Comparison of ENCODE assay signal across 25 mouse cellular contexts in the genomic region with DNA sequence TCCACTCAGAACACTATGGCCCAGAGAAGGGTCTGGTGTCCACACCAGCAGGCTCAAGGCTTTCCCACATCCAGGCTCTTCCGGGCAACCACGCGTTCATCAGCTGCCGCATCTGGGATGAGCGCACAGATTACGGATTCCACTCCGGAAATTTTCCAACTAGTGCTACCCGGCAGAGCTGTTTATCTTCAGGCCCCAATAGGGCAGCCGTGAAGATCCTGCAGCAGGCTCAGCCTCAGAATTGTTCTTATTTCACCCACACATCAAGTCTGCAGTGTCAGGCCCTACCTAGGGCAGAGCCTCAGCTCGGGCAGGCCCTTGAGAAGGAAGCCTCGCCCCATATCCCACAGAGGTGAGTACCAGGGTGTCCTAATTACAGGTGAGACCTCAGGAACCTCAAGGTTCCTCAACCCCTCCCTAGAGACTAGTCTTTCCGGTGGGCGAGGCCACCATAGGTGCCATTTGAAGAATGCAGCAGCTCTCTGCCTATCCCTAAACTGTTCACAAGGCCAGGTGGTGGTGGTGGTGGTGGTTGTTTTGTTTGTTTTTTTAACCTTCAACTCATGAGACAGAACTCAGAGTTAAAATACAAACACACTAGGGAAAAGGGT. TPM values are rescaled to one million over a fixed set of nuclear protein-coding genes. Genes with fewer than 3 reads are reported as not detected.
DNase-seq lines count a peak whose midpoint lies in the region; ATAC-seq and TF ChIP-seq lines count a peak whose summit lies in the region.
"Had no signal": no experiment of that assay in that cellular context is flagged by ENCODE, and none has a peak within 500 bp of the region (broad histone marks: within the 10 kb centered on the region; RNA-seq: fewer than 3 reads in every experiment).

No protein-coding gene starts in this region.

- no peak for TF ChIP-seq CTCF in spleen, adult 2 months (IDR thresholded peaks at IDR 0.05; ENCODE audit: extremely low read depth, insufficient read depth, insufficient read length, insufficient replicate concordance)
- no peak for TF ChIP-seq CTCF in bone marrow macrophage, adult 2 months (IDR thresholded peaks at IDR 0.05; ENCODE audit: low read depth, low read length)

- H3K36me3 ChIP-seq in spleen, adult 2 months (ENCODE audit: control insufficient read depth, insufficient read depth, low read length), result peaks cover 11% of the 10 kb centered on the region
- no peaks in the 10 kb centered on the region for H3K36me3 ChIP-seq in stomach, embryonic 16.5 days (ENCODE audit: control insufficient read depth, insufficient read depth, low read length)
- peaks cover 3% of the 10 kb centered on the region; the same call in 1 of the 2 replicates for H3K36me3 ChIP-seq in forebrain, embryonic 16.5 days (ENCODE audit: control insufficient read depth, insufficient read depth)
- H3K36me3 ChIP-seq: liver, embryonic 15.5 days had no signal

- no peak overlapping the region for H3K4me3 ChIP-seq in spleen, adult 2 months (ENCODE audit: extremely low read depth, insufficient read depth, insufficient read length)
- 0 out of 2 replicates have a peak overlapping the region, but pooled peaks have one; percentile 1 for H3K4me3 ChIP-seq in bone marrow macrophage, adult 2 months (ENCODE audit: insufficient read depth, low read length)
- H3K4me3 ChIP-seq in stomach, embryonic 16.5 days (replicated peaks; ENCODE audit: low read length), result no peak overlapping the region
- no peak overlapping the region for H3K4me3 ChIP-seq in forebrain, embryonic 16.5 days (replicated peaks; ENCODE audit: low read length)
- H3K4me3 ChIP-seq: erythroblast, embryonic 14.5 days; hindbrain, embryonic 12.5 days; limb, embryonic 10.5 days; liver, embryonic 15.5 days; midbrain, embryonic 12.5 days; myocyte; neural tube, embryonic 15.5 days had no signal

- no peak overlapping the region for H3K4me2 ChIP-seq in stomach, embryonic 16.5 days (ENCODE audit: low read depth, low read length)
- H3K4me2 ChIP-seq in forebrain, embryonic 16.5 days (ENCODE audit: low read length), result no peak overlapping the region
- H3K4me2 ChIP-seq: hindbrain, embryonic 12.5 days; liver, embryonic 15.5 days; midbrain, embryonic 12.5 days; neural tube, embryonic 15.5 days had no signal

- no peaks in the 10 kb centered on the region for H3K9me3 ChIP-seq in stomach, embryonic 16.5 days (replicated peaks; ENCODE audit: control insufficient read depth, low read length)
- no peaks in the 10 kb centered on the region for H3K9me3 ChIP-seq in forebrain, embryonic 16.5 days (ENCODE audit: control insufficient read depth, low read length)
- H3K9me3 ChIP-seq: hindbrain, embryonic 12.5 days; limb, embryonic 10.5 days; liver, embryonic 15.5 days; midbrain, embryonic 12.5 days; neural tube, embryonic 15.5 days had no signal

- intact Hi-C loops in left cerebral cortex, postnatal 36 days (cut with DNase I), result no loop called here

- 86% methylated on average over 13 of the region's 13 CpGs for WGBS in spleen, adult 2 months
- 81% methylated on average over 13 of the region's 13 CpGs for WGBS in stomach, embryonic 16.5 days
- WGBS in forebrain, embryonic 16.5 days, result 93% methylated on average over 13 of the region's 13 CpGs

- no peak for DNase-seq in spleen, adult 2 months (ENCODE audit: low read depth in 1 of 2, low spot score in 2 of 2)
- no peak for DNase-seq in spleen, adult 12 weeks (ENCODE audit: low spot score)
- DNase-seq in ES-CJ7 (ENCODE audit: low read depth, low spot score), result peak; percentile 70
- DNase-seq in left cerebral cortex, postnatal 36 days (ENCODE audit: low spot score in 2 of 2), result no peak
- DNase-seq: cerebellum, adult 11 months; cerebellum, postnatal 25 days; gastrocnemius, postnatal 14 days; thymus, postnatal 4 days had no signal

- peaks cover 7% of the 10 kb centered on the region; the same call in 1 of the 2 replicates for H3K4me1 ChIP-seq in spleen, adult 2 months (ENCODE audit: control insufficient read depth, insufficient read depth, insufficient read length)
- peaks cover 49% of the 10 kb centered on the region for H3K4me1 ChIP-seq in bone marrow macrophage, adult 2 months (ENCODE audit: control insufficient read depth, insufficient read depth, low read length)
- peaks cover 12% of the 10 kb centered on the region for H3K4me1 ChIP-seq in stomach, embryonic 16.5 days (ENCODE audit: control insufficient read depth, insufficient read depth, low read length)
- H3K4me1 ChIP-seq in forebrain, embryonic 16.5 days (replicated peaks; ENCODE audit: control insufficient read depth, insufficient read depth, low read length), result no peaks in the 10 kb centered on the region
- H3K4me1 ChIP-seq: hindbrain, embryonic 12.5 days had no signal

- ATAC-seq in stomach, embryonic 16.5 days (ENCODE audit: insufficient read depth, low FRiP score), result no peak
- ATAC-seq in forebrain, embryonic 16.5 days, result no peak
- ATAC-seq: intestine, embryonic 16.5 days had no signal

- H3K27ac ChIP-seq in spleen, adult 2 months (ENCODE audit: insufficient read depth, low read length), result peak overlapping the region; percentile 69
- peak overlapping the region; percentile 66 for H3K27ac ChIP-seq in bone marrow macrophage, adult 2 months (ENCODE audit: insufficient read depth, low read depth, low read length)
- H3K27ac ChIP-seq in stomach, embryonic 16.5 days (ENCODE audit: low read length), result peak overlapping the region; percentile 29; the same call in 1 of the 2 replicates
- no peak overlapping the region for H3K27ac ChIP-seq in forebrain, embryonic 16.5 days (ENCODE audit: low read length)
- H3K27ac ChIP-seq: hindbrain, embryonic 12.5 days; limb, embryonic 10.5 days; liver, embryonic 15.5 days; midbrain, embryonic 12.5 days; neural tube, embryonic 15.5 days had no signal

- no peaks in the 10 kb centered on the region for H3K27me3 ChIP-seq in spleen, adult 2 months (ENCODE audit: control insufficient read depth, insufficient read depth, low read length)
- no peaks in the 10 kb centered on the region for H3K27me3 ChIP-seq in stomach, embryonic 16.5 days (ENCODE audit: control insufficient read depth, insufficient read depth, low read length)
- H3K27me3 ChIP-seq in forebrain, embryonic 16.5 days (replicated peaks; ENCODE audit: control insufficient read depth, insufficient read depth, low read length), result no peaks in the 10 kb centered on the region
- H3K27me3 ChIP-seq: hindbrain, embryonic 12.5 days; liver, embryonic 15.5 days; midbrain, embryonic 12.5 days; neural tube, embryonic 15.5 days had no signal

- H3K9ac ChIP-seq in stomach, embryonic 16.5 days (ENCODE audit: low read length), result peak overlapping the region; percentile 34; the same call in 1 of the 2 replicates
- no peak overlapping the region for H3K9ac ChIP-seq in forebrain, embryonic 16.5 days (replicated peaks; ENCODE audit: low read depth, low read length)
- H3K9ac ChIP-seq: hindbrain, embryonic 12.5 days; liver, embryonic 15.5 days; midbrain, embryonic 12.5 days; neural tube, embryonic 15.5 days had no signal

- TF ChIP-seq POLR2A in spleen, adult 2 months (IDR thresholded peaks at IDR 0.05; ENCODE audit: low read depth, low read length), result no peak
- no peak for TF ChIP-seq POLR2A in bone marrow macrophage, adult 2 months (IDR thresholded peaks at IDR 0.05; ENCODE audit: borderline replicate concordance, low read depth, low read length)

RNA-seq across cellular contexts. Expression of a gene that starts 4.5 kb away (rescaled TPM):
- polyA plus RNA-seq in spleen, adult 2 months (2012; rRNA removed), result 15.3 and 17.4 TPM in 2 replicates
- 259 and 279 TPM in 2 replicates for polyA plus RNA-seq in bone marrow macrophage, adult 2 months (2012; ENCODE audit: insufficient read depth, insufficient read length, missing spikeins)
- polyA plus RNA-seq in stomach, embryonic 16.5 days (2015; fragmentation: Nextera tagmentation; extraction: Ambion mirVana), result 88.2 and 93.1 TPM in 2 replicates
- 33.7 and 36.2 TPM in 2 replicates for polyA plus RNA-seq in forebrain, embryonic 16.5 days (2015; fragmentation: Nextera tagmentation; extraction: Ambion mirVana)
- 10 to 100 TPM; 16.3 to 19.3 TPM for total RNA-seq in left cerebral cortex, postnatal 36 days (2021)

RNA-seq across cellular contexts. Expression of a gene that starts 16.0 kb away (rescaled TPM):
- 0.31 and 0.75 TPM in 2 replicates for polyA plus RNA-seq in spleen, adult 2 months (2012; rRNA removed)
- not detected in 2 replicates for polyA plus RNA-seq in bone marrow macrophage, adult 2 months (2012; ENCODE audit: insufficient read depth, insufficient read length, missing spikeins)
- polyA plus RNA-seq in stomach, embryonic 16.5 days (2015; fragmentation: Nextera tagmentation; extraction: Ambion mirVana), result not detected in 2 replicates
- polyA plus RNA-seq in forebrain, embryonic 16.5 days (2015; fragmentation: Nextera tagmentation; extraction: Ambion mirVana), result not detected in 2 replicates
- total RNA-seq in left cerebral cortex, postnatal 36 days (2021), result not detected
- total RNA-seq: adrenal gland, adult 18-20 months; gastrocnemius, postnatal 14 days had no signal
- polyA plus RNA-seq: brain, embryonic 14.5 days; embryonic facial prominence, embryonic 11.5 days; erythroblast, embryonic 14.5 days; heart, postnatal 0 days; hindbrain, embryonic 12.5 days; intestine, embryonic 16.5 days; kidney, embryonic 16.5 days; limb, embryonic 10.5 days; liver, embryonic 15.5 days; midbrain, embryonic 12.5 days; neural tube, embryonic 15.5 days; stomach, embryonic 14.5 days had no signal

RNA-seq across cellular contexts. Expression of a gene that starts 19.3 kb away (rescaled TPM):
- polyA plus RNA-seq in spleen, adult 2 months (2012; rRNA removed), result 3.9 and 4.0 TPM in 2 replicates
- polyA plus RNA-seq in bone marrow macrophage, adult 2 months (2012; ENCODE audit: insufficient read depth, insufficient read length, missing spikeins), result 6.0 and 7.2 TPM in 2 replicates
- polyA plus RNA-seq in stomach, embryonic 16.5 days (2015; fragmentation: Nextera tagmentation; extraction: Ambion mirVana), result 10.1 and 10.7 TPM in 2 replicates
- 27.1 and 28.1 TPM in 2 replicates for polyA plus RNA-seq in forebrain, embryonic 16.5 days (2015; fragmentation: Nextera tagmentation; extraction: Ambion mirVana)
- total RNA-seq in left cerebral cortex, postnatal 36 days (2021), result 10 to 100 TPM; 20.6 to 21.1 TPM

RNA-seq across cellular contexts. Expression of a gene that starts 48.4 kb away (rescaled TPM):
- polyA plus RNA-seq in spleen, adult 2 months (2012; rRNA removed), result 41.5 and 67.0 TPM in 2 replicates
- 85.2 and 95.7 TPM in 2 replicates for polyA plus RNA-seq in bone marrow macrophage, adult 2 months (2012; ENCODE audit: insufficient read depth, insufficient read length, missing spikeins)
- polyA plus RNA-seq in stomach, embryonic 16.5 days (2015; fragmentation: Nextera tagmentation; extraction: Ambion mirVana), result 27.8 and 29.0 TPM in 2 replicates
- polyA plus RNA-seq in forebrain, embryonic 16.5 days (2015; fragmentation: Nextera tagmentation; extraction: Ambion mirVana), result 3.7 and 3.8 TPM in 2 replicates
- 1 to 10 TPM; 4.1 to 4.9 TPM for total RNA-seq in left cerebral cortex, postnatal 36 days (2021)
